Mouse (Mus musculus) small intestine, adult 2 months (tissue): ENCODE measurements around the gene H2al1c. TPM values are rescaled to one million over a fixed set of nuclear protein-coding genes. Genes with fewer than 3 reads are reported as not detected.
"Not testable (repeated sequence)": the region's sequence is repeated elsewhere in the genome, so short reads cannot be mapped to it uniquely, and the experiment has no call there.

ENCODE experiments used
- H3K27ac ChIP-seq: fragments of 200-500 bp; 2 replicates; pipeline ENCODE4 v1.5.1; 2012; ENCODE audit warnings: low read depth, low read length, control low read depth, inconsistent platforms; ENCODE audit not compliant: insufficient read depth
- H3K27me3 ChIP-seq: fragments of 200-500 bp; 2 replicates; pipeline ENCODE4 v1.6.1; 2012; ENCODE audit warnings: mild to moderate bottlenecking, moderate library complexity, low read length, inconsistent platforms; ENCODE audit not compliant: control insufficient read depth, insufficient read depth
- H3K36me3 ChIP-seq: fragments of 200-500 bp; 2 replicates; pipeline ENCODE4 v1.6.1; 2012; ENCODE audit warnings: mild to moderate bottlenecking, low read length, control low read depth, inconsistent platforms; ENCODE audit not compliant: control insufficient read depth, insufficient read depth
- H3K4me1 ChIP-seq: fragments of 200-500 bp; 2 replicates; pipeline ENCODE4 v1.6.1; 2012; ENCODE audit warnings: low read length, inconsistent platforms, mixed read lengths; ENCODE audit not compliant: control insufficient read depth, insufficient read depth, insufficient read length
- H3K4me3 ChIP-seq: fragments of 200-500 bp; 2 replicates; pipeline ENCODE4 v1.5.1; 2012; ENCODE audit warnings: low read depth, mild to moderate bottlenecking, control low read depth, inconsistent platforms, low read length, moderate library complexity
- CTCF ChIP-seq: fragments of 200-500 bp; IDR thresholded peaks from 2 replicates; pipeline ENCODE4 v1.5.1; 2012; ENCODE audit warnings: low read depth, mild to moderate bottlenecking, control low read depth, inconsistent platforms, low read length, moderate library complexity, mixed read lengths; ENCODE audit not compliant: insufficient replicate concordance, insufficient read length; ENCODE audit errors: extremely low read depth
- POLR2A ChIP-seq: fragments of 200-500 bp; IDR thresholded peaks from 2 replicates; pipeline ENCODE4 v1.6.1; 2012; ENCODE audit warnings: low read depth, mild to moderate bottlenecking, control low read depth, inconsistent platforms, low read length, moderate library complexity
- WGBS: fragments of 180-500 bp; shearing (Covaris S2); methylation state at CpG from one replicate; pipeline ENCODE4 v1.1.7; 2018; 5-methylcytosine and 5-hydroxymethylcytosine counted together
- polyA plus RNA-seq: library from polyadenylated mRNA; depleted of rRNA; stranded (reverse); fragments of >200 nt; gene quantifications from 2 replicates; pipeline ENCODE4 v1.2.3, GENCODE M21; 2012

The H2al1c gene
- polyA plus RNA-seq, 1 experiment, result not detected

GRCm38 (mm10) chrX:11288306-11288882 is 17.1 kb upstream of the H2al1c start:
- Histone ChIP-seq H3K27ac (no peak overlapping the region), H3K4me1 (no peaks in the 10 kb centered on the region), H3K36me3 (no peaks in the 10 kb centered on the region), H3K27me3 (no peaks in the 10 kb centered on the region), H3K4me3 (no peak overlapping the region)
- WGBS, result 32% methylated on average over 14 of the region's 14 CpGs
- no peak for TF ChIP-seq CTCF
- no peak for TF ChIP-seq POLR2A

- H3K4me3 ChIP-seq, result no peak overlapping the region
- WGBS, result 78% methylated on average over 4 of the region's 4 CpGs
- no peak for TF ChIP-seq POLR2A
- no peak for TF ChIP-seq CTCF
- H3K27ac ChIP-seq, result no peak overlapping the region
- H3K27me3 ChIP-seq, result no peaks in the 10 kb centered on the region
- no peaks in the 10 kb centered on the region for H3K36me3 ChIP-seq
- no peaks in the 10 kb centered on the region for H3K4me1 ChIP-seq
These were observed 16.2 kb upstream of the H2al1c start for GRCm38 (mm10) chrX:11289244-11289643.

GRCm38 (mm10) chrX:11298957-11299356 is 6.5 kb upstream of the H2al1c start, which contains the start of gene H2al1a:
TSS of gene H2al1a (plus strand) at chrX:11299257.
- no CpG with 5 or more reads among the region's 3 CpGs for whole genome bisulfite sequencing
- H3K4me3 ChIP-seq, result not testable (repeated sequence)

GRCm38 (mm10) chrX:11302132-11302531 is 3.3 kb upstream of the H2al1c start, which contains the start of gene H2al1b:
TSS of gene H2al1b (plus strand) at chrX:11302432.
- H3K27ac ChIP-seq, H3K4me1 ChIP-seq, H3K27me3 ChIP-seq, H3K4me3 ChIP-seq, H3K36me3 ChIP-seq: not testable (repeated sequence)
- 86% methylated on average over 1 of the region's 3 CpGs for WGBS

More at GRCm38 (mm10) chrX:11298957-11299356, 6.5 kb upstream of the H2al1c start, which contains the start of gene H2al1a:
- H3K27ac ChIP-seq, H3K27me3 ChIP-seq, H3K36me3 ChIP-seq, H3K4me1 ChIP-seq: not testable (repeated sequence)

GRCm38 (mm10) chrX:11308524-11308923 is 3.1 kb downstream of the H2al1c start, which contains the start of gene H2al1d:
TSS of gene H2al1d (plus strand) at chrX:11308824.
- not testable (repeated sequence) for H3K27ac ChIP-seq, H3K27me3 ChIP-seq, H3K36me3 ChIP-seq, H3K4me3 ChIP-seq, H3K4me1 ChIP-seq
- no CpG with 5 or more reads among the region's 6 CpGs for WGBS

GRCm38 (mm10) chrX:11311634-11312033 is 6.2 kb downstream of the H2al1c start, which contains the start of gene H2al1e:
TSS of gene H2al1e (plus strand) at chrX:11311934.
- H3K4me3 ChIP-seq, H3K27ac ChIP-seq, H3K36me3 ChIP-seq, H3K4me1 ChIP-seq, H3K27me3 ChIP-seq: not testable (repeated sequence)
- WGBS, result no CpG with 5 or more reads among the region's 3 CpGs

GRCm38 (mm10) chrX:11314858-11315257 is 9.4 kb downstream of the H2al1c start, which contains the start of gene H2al1f:
TSS of gene H2al1f (plus strand) at chrX:11315158.
- not testable (repeated sequence) for H3K27me3 ChIP-seq, H3K4me1 ChIP-seq, H3K4me3 ChIP-seq, H3K36me3 ChIP-seq, H3K27ac ChIP-seq
- WGBS, result no CpG with 5 or more reads among the region's 6 CpGs

- not testable (repeated sequence) for H3K4me3 ChIP-seq, H3K27ac ChIP-seq, H3K27me3 ChIP-seq, H3K4me1 ChIP-seq, H3K36me3 ChIP-seq
- no CpG with 5 or more reads among the region's 3 CpGs for WGBS
These were observed 12.5 kb downstream of the H2al1c start, which contains the start of gene H2al1g for GRCm38 (mm10) chrX:11317956-11318355. TSS of gene H2al1g (plus strand) at chrX:11318256.

GRCm38 (mm10) chrX:11321192-11321591 is 15.7 kb downstream of the H2al1c start, which contains the start of gene H2al1h:
TSS of gene H2al1h (plus strand) at chrX:11321492.
- H3K27me3 ChIP-seq, H3K4me3 ChIP-seq, H3K4me1 ChIP-seq, H3K36me3 ChIP-seq, H3K27ac ChIP-seq: not testable (repeated sequence)
- no CpG with 5 or more reads among the region's 6 CpGs for WGBS

GRCm38 (mm10) chrX:11324359-11324758 is 18.9 kb downstream of the H2al1c start, which contains the start of gene H2al1i:
TSS of gene H2al1i (plus strand) at chrX:11324659.
- not testable (repeated sequence) for H3K4me1 ChIP-seq, H3K27ac ChIP-seq, H3K4me3 ChIP-seq, H3K36me3 ChIP-seq, H3K27me3 ChIP-seq
- WGBS, result no CpG with 5 or more reads among the region's 5 CpGs

- not testable (repeated sequence) for H3K27ac ChIP-seq, H3K4me1 ChIP-seq, H3K4me3 ChIP-seq, H3K27me3 ChIP-seq, H3K36me3 ChIP-seq
- 94% methylated on average over 2 of the region's 2 CpGs for WGBS
These were observed 22.1 kb downstream of the H2al1c start, which contains the start of gene H2al1j for GRCm38 (mm10) chrX:11327522-11327921. TSS of gene H2al1j (plus strand) at chrX:11327822.
